Mouse (Mus musculus): ENCODE measurements around the gene Anxa5.
A peak's percentile ranks its signal among the peaks of the same experiment; 100 is the strongest.

- TF ChIP-seq CTCF (IDR thresholded peaks at IDR 0.05; ENCODE audit: low read depth, low read length) (peak; percentile 90), EP300 (IDR thresholded peaks at IDR 0.05; ENCODE audit: insufficient read depth, low read depth, low read length) (no peak)
These were observed 19.7 kb upstream of the Anxa5 start for GRCm38 (mm10) chr3:36495436-36495835.
